Mouse (Mus musculus) lung, embryonic 15.5 days (tissue): Measurements from ENCODE around the gene Irf2bpl. TPM values are rescaled to one million over a fixed set of nuclear protein-coding genes. Genes with fewer than 3 reads are reported as not detected.

Source experiments
- ATAC-seq: fragments of 200-750 bp; cut with Nextera tagmentation; 2 replicates; pipeline ENCODE4 v1.8.0; 2017; ENCODE audit warnings: moderate number of reproducible peaks, borderline replicate concordance; ENCODE audit not compliant: low FRiP score, low TSS enrichment; ENCODE audit errors: extremely low read depth
- H3K27ac ChIP-seq: fragments of 300-500 bp; sonication (generic); 2 replicates; pipeline ENCODE4 v1.5.1; 2015; ENCODE audit warnings: moderate library complexity, mild to moderate bottlenecking, inconsistent platforms
- H3K27me3 ChIP-seq: fragments of 300-500 bp; sonication (generic); 2 replicates; pipeline ENCODE4 v1.6.1; 2015; ENCODE audit warnings: inconsistent platforms
- H3K36me3 ChIP-seq: fragments of 300-500 bp; sonication (generic); 2 replicates; pipeline ENCODE4 v1.6.1; 2015; ENCODE audit warnings: inconsistent platforms
- H3K4me1 ChIP-seq: fragments of 300-500 bp; sonication (generic); 2 replicates; pipeline ENCODE4 v1.6.1; 2015; ENCODE audit warnings: inconsistent platforms
- H3K4me2 ChIP-seq: fragments of 300-500 bp; sonication (generic); 2 replicates; pipeline ENCODE4 v1.6.1; 2015; ENCODE audit warnings: inconsistent platforms, mild to moderate bottlenecking, moderate library complexity
- H3K4me3 ChIP-seq: fragments of 300-500 bp; sonication (generic); 2 replicates; pipeline ENCODE4 v1.5.1; 2015; ENCODE audit warnings: mild to moderate bottlenecking, inconsistent platforms
- H3K9ac ChIP-seq: fragments of 300-500 bp; sonication (generic); 2 replicates; pipeline ENCODE4 v1.6.1; 2015; ENCODE audit warnings: inconsistent platforms
- H3K9me3 ChIP-seq: fragments of 300-500 bp; sonication (generic); 2 replicates; pipeline ENCODE4 v1.6.1; 2016; ENCODE audit warnings: inconsistent platforms
- WGBS: fragments of 180-500 bp; shearing (Covaris S2); methylation state at CpG from one replicate; pipeline ENCODE4 v1.1.7; 2015; 5-methylcytosine and 5-hydroxymethylcytosine counted together
- polyA plus RNA-seq: library from polyadenylated mRNA; unstranded; fragments of >200 nt; fragmentation: Nextera tagmentation; extraction: Ambion mirVana; gene quantifications from 2 replicates; pipeline ENCODE4 v1.2.1, GENCODE M21; 2015

Irf2bpl gene
- polyA plus RNA-seq, 1 experiment from 2014 or later = 49.4 TPM

DNA sequence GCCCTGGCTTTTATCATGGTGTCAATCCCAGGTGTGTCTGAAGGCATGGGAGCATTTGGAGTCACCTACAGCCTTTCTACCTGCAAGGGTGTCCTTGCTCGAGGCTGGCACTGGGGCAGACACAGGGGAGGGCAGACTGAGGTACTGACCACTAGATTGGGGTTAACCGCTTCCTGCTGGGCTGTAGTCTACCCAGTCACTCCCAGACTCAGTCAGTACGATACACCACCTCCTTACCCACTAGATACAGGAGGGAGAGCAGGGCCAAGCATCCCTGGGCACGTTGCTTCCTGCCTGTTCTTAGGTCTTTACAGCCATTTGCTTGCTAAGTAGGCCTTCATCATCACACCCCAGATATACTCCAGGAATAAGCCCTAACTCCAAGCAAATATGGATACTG, 44.1 kb downstream of the Irf2bpl start:
- WGBS = 84% methylated on average over 4 of the region's 4 CpGs
- Histone ChIP-seq H3K4me2 (no peak overlapping the region), H3K27me3 (no peaks in the 10 kb centered on the region), H3K9me3 (no peaks in the 10 kb centered on the region), H3K27ac (no peak overlapping the region), H3K9ac (no peak overlapping the region), H3K4me1 (peaks cover 63% of the 10 kb centered on the region), H3K4me3 (no peak overlapping the region), H3K36me3 (no peaks in the 10 kb centered on the region)
- ATAC-seq = no peak

DNA sequence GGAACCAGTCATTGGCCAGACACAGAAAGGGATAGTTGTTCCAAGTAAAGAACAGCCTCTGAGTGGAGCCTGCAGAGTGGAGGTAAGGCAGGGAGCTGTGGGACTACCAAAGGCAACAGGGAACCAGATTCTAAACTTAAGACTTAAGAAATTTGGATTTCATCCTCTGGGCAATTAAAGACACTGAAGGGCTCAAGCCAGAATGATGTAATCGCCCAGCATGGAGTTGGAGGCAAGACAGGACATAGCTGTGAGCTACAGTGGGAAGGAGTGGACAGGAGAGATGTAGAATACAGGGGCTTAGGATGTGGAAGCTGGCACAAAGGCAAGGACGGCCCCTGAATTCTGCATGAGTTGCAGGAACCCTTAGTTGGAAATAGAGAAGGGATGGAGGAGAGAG, 46.4 kb downstream of the Irf2bpl start:
- Histone ChIP-seq H3K4me3 (no peak overlapping the region), H3K36me3 (no peaks in the 10 kb centered on the region), H3K27ac (peak overlapping the region; percentile 94), H3K9ac (no peak overlapping the region), H3K4me2 (no peak overlapping the region), H3K4me1 (peaks cover 72% of the 10 kb centered on the region), H3K9me3 (no peaks in the 10 kb centered on the region), H3K27me3 (no peaks in the 10 kb centered on the region)
- 29% methylated on average over 2 of the region's 2 CpGs for WGBS
- ATAC-seq = no peak

- peak; percentile 93 for ATAC-seq
- no peak overlapping the region for H3K9ac ChIP-seq
- no peaks in the 10 kb centered on the region for H3K9me3 ChIP-seq
- H3K36me3 ChIP-seq = no peaks in the 10 kb centered on the region
- H3K27me3 ChIP-seq = no peaks in the 10 kb centered on the region
- H3K4me2 ChIP-seq = peak overlapping the region; percentile 52
- H3K4me3 ChIP-seq = peak overlapping the region; percentile 25
- H3K4me1 ChIP-seq = peaks cover 76% of the 10 kb centered on the region
- H3K27ac ChIP-seq = peak overlapping the region; percentile 94
- WGBS = 3% methylated on average over 23 of the region's 23 CpGs
Measured at GRCm38 (mm10) chr12:86836431-86837047, 48.1 kb downstream of the Irf2bpl start.

- no peak for ATAC-seq
- H3K27me3 ChIP-seq = no peaks in the 10 kb centered on the region
- H3K9me3 ChIP-seq = no peaks in the 10 kb centered on the region
- H3K27ac ChIP-seq = peak overlapping the region; percentile 94
- no peak overlapping the region for H3K4me3 ChIP-seq
- H3K4me2 ChIP-seq = no peak overlapping the region
- peaks cover 80% of the 10 kb centered on the region for H3K4me1 ChIP-seq
- no peaks in the 10 kb centered on the region for H3K36me3 ChIP-seq
- 62% methylated on average over 3 of the region's 3 CpGs for WGBS
- no peak overlapping the region for H3K9ac ChIP-seq
Measured at GRCm38 (mm10) chr12:86835899-86836298, 48.7 kb downstream of the Irf2bpl start.

GRCm38 (mm10) chr12:86834416-86834772, 50.2 kb downstream of the Irf2bpl start:
- H3K4me2 ChIP-seq = no peak overlapping the region
- H3K36me3 ChIP-seq = no peaks in the 10 kb centered on the region
- no peaks in the 10 kb centered on the region for H3K9me3 ChIP-seq
- H3K4me3 ChIP-seq = no peak overlapping the region
- H3K4me1 ChIP-seq = peaks cover 81% of the 10 kb centered on the region
- no peak for ATAC-seq
- no peak overlapping the region for H3K9ac ChIP-seq
- 75% methylated on average over 3 of the region's 3 CpGs for WGBS
- no peaks in the 10 kb centered on the region for H3K27me3 ChIP-seq
- H3K27ac ChIP-seq = peak overlapping the region; percentile 87

- Histone ChIP-seq H3K36me3 (no peaks in the 10 kb centered on the region), H3K27me3 (no peaks in the 10 kb centered on the region), H3K4me3 (no peak overlapping the region), H3K4me2 (no peak overlapping the region; the same call in 1 of the 2 replicates), H3K4me1 (peaks cover 76% of the 10 kb centered on the region), H3K9me3 (no peaks in the 10 kb centered on the region), H3K9ac (no peak overlapping the region), H3K27ac (peak overlapping the region; percentile 87)
- 34% methylated on average over 6 of the region's 6 CpGs for WGBS
- ATAC-seq = peak; percentile 25; the same call in 1 of the 2 replicates
Measured at GRCm38 (mm10) chr12:86833711-86834415, 50.7 kb downstream of the Irf2bpl start.

DNA sequence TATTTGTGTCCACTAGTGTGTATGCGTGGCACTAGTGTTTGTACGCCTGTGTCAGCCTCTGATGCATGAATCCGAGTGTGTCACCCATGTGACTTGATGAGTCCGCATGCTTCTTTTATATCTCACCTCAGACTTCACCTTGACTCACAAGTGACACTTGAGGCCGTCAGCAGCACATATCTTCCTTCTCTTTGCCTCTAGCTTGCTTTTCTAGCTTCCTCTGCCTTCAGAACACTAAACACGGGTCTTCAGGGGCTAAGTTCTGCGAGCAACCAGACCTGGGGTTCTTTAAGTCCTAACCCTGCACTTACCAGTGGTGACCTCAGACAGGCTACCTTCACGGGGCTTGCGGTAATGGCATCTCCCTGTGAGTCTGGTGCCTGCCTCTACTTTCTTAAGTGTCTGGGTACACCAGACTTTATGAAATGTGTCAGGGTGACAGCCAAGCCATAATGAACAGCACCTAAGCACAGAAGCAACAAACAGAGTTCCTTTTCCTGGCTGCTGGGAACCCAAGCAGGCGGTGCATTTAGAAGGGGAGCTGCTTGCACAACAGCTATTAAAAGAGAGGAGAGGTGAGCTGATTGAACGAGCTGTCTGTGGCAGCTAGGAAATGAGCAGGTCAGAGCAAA, 51.9 kb downstream of the Irf2bpl start:
- WGBS = 48% methylated on average over 11 of the region's 11 CpGs
- H3K9ac ChIP-seq = no peak overlapping the region
- H3K9me3 ChIP-seq = no peaks in the 10 kb centered on the region
- no peak overlapping the region for H3K4me3 ChIP-seq
- H3K36me3 ChIP-seq = no peaks in the 10 kb centered on the region
- no peaks in the 10 kb centered on the region for H3K27me3 ChIP-seq
- peak overlapping the region; percentile 51 for H3K4me2 ChIP-seq
- H3K4me1 ChIP-seq = peaks cover 64% of the 10 kb centered on the region
- ATAC-seq = no peak
- peak overlapping the region; percentile 87 for H3K27ac ChIP-seq

GRCm38 (mm10) chr12:86831591-86832550, 52.7 kb downstream of the Irf2bpl start:
- Histone ChIP-seq H3K27me3 (no peaks in the 10 kb centered on the region), H3K4me3 (no peak overlapping the region; the same call in 1 of the 2 replicates), H3K9me3 (no peaks in the 10 kb centered on the region), H3K36me3 (no peaks in the 10 kb centered on the region), H3K4me1 (peaks cover 63% of the 10 kb centered on the region), H3K27ac (peak overlapping the region; percentile 87), H3K4me2 (peak overlapping the region; percentile 51), H3K9ac (peak overlapping the region; percentile 42)
- no peak for ATAC-seq
- 22% methylated on average over 32 of the region's 32 CpGs for WGBS

Other genes with a start within 250 kb of the Irf2bpl start
- 13.0 and 13.1 TPM in 2 replicates for gene Vash1, start 206.1 kb downstream of the Irf2bpl start, polyA plus RNA-seq
- gene Angel1, start 158.3 kb downstream of the Irf2bpl start, polyA plus RNA-seq = 12.6 and 13.6 TPM in 2 replicates
- not detected in 2 replicates for gene Lrrc74a, start 150.4 kb downstream of the Irf2bpl start, polyA plus RNA-seq
- gene Cipc, start 62.2 kb upstream of the Irf2bpl start, polyA plus RNA-seq = 18.0 and 19.2 TPM in 2 replicates
- 0.12 TPM in 1 of 2 replicates, not detected in the other for gene Zdhhc22, start 105.6 kb upstream of the Irf2bpl start, polyA plus RNA-seq
- 0.06 and 0.07 TPM in 2 replicates for gene Tmem63c, start 136.5 kb upstream of the Irf2bpl start, polyA plus RNA-seq
- gene Ngb, start 217.7 kb upstream of the Irf2bpl start, polyA plus RNA-seq = 6.4 and 7.1 TPM in 2 replicates